Mouse (Mus musculus) right cerebral cortex, adult 18-20 months (tissue): ENCODE measurements at regions not wholly inside any gene's neighbourhood (a gene's known extent, or its start where the extent isn't known, plus 50 kb on each side); places are given as distances from the start of the nearest gene placed in this dataset.
A peak's percentile ranks its signal among the peaks of the same experiment; 100 is the strongest.
"Not testable (repeated sequence)": the region's sequence is repeated elsewhere in the genome, so short reads cannot be mapped to it uniquely, and the experiment has no call there.

ENCODE experiments used
- DNase-seq: peaks from one replicate; pipeline ENCODE4 v3.0.0; 2022; ENCODE audit warnings: mixed read lengths

DNA sequence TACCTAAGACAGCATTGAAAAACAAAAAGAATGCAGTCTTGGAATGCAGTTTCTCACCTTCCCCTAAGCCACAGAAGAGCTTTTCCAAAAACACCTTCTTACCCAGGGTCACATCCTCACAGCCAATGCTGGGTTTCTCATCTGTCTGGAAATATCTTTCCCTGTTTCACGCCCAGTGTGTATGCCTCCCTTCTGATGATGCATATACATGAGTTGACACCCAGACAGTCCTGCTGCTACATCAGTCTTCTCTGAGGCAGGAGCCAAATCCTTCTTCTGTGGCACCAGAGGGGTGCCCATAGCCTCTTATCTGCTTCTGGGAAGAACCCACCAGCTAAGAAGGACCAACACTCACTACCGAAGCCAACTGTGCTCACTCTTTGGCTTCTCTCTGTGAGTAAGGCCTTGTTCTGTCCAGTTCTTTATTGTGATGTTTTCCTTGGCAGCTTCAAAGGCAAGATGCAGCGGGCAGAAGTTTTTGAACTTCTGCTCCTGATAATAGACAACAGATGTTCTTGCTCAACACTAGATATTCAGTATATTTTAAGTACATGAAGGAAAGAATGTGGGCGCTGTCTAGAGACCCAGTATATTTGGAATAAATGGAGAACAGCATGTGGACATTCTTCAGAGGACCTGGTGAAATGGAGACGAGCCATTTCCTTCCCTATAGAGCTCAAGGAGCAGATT lies 228.2 kb downstream of the Nuak1 start:
- peak; percentile 25 for DNase-seq

DNA sequence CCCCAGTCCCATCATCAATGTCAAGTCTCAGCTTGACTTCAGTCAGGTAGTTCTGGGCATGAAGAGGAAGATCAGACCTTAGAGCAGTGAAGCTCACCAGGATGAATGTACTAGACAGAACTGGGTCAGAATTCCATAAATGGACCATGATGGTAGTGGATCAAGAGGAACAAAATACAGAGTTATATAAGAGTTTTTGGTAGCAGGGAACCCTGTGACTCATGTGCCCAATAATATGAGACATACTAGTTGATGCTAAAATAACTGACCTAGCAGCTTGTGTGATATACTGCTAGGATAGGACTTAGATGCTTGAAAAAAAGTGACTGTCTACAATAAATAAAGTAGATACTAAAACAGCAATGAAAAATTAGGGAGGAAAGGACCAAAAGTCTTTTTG lies 225.6 kb downstream of the Nuak1 start:
- DNase-seq: no peak

DNA sequence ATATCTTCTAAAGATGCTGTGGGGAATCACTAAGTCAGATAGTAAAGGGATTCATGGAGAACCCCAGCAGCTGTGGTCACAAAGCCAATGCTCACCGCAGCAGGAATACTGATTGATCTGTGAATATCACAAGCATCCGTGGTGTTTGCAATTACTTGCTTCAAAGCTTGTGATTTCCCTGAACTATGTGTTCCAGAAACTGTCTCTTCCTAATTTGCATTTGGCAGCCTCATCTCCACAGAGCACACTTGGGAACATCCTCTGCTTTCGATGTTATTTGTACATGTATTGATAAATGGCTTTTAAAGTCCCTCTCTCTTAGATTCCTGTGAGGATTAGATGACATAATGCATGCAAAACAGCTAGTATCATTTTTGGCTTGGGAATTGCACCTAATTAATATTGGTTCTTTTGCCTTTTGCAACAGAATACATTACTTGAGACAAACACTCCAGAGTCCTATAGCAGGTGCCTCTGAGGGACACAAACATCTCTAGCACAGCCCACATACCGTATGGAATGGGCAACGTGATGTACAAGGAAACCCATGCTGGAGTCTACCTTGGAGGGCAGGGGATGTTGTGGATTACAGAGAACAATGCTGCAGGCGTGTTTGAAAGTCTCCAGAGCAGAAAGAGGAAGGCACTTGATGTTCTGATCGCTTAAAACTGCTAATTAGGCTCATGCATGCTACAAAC lies 211.0 kb downstream of the Nuak1 start:
- DNase-seq: peak; percentile 30

DNA sequence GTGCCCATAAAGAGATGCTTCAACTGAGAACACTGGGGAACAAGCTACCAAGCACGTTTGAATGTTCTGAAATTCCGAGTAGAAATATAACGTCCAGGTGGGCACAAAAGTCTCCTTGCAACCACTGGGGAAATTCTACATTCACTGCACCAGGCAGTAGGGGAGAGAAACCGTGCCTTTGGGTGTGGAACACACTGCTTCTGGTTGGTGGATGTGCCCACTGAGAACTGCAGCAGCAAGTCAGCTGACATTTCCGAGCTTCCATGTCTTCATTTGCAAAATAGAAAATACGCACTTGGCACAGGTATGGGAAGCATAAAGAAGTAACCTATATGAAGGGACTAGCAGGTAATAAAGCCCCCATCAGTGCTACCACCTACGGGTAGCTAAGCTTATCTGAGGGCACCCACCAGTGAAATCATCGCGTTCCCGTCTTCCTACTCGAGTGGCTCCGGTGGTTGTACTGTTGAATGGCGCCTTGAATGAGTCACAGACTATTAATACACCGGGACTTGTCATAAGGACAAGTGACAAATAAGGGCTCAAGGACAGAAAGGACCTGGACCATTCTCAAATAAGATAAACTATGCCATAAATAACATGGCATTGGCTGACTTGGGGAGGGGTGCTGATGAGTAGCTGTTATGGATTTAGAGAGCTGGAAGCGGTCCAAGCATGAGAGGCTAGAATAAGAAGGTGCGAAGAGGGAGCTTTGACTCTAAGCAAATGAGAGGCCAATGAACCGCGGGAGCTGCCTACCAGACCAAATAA lies 210.2 kb downstream of the Nuak1 start:
- DNase-seq: peak; percentile 70

DNA sequence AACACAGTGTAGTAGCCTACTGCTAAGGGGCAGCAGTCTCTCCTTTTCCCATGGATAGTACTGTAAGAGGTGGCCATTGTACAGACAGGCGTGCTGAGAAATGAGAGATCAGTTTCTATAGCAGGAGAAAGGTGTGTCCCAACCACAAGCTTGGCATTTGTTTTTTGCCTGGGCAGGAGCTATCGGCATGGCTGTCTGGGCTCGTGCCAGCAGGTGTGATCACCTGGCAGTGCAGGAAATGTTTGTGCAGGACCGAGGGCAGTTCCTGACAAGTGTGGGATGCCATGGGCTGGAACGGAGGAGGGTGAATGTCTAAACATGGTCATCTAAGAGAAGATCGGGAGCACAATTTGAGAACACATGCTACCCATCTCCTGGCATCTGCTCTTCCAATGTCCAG lies 205.4 kb downstream of the Nuak1 start:
- no peak for DNase-seq

DNA sequence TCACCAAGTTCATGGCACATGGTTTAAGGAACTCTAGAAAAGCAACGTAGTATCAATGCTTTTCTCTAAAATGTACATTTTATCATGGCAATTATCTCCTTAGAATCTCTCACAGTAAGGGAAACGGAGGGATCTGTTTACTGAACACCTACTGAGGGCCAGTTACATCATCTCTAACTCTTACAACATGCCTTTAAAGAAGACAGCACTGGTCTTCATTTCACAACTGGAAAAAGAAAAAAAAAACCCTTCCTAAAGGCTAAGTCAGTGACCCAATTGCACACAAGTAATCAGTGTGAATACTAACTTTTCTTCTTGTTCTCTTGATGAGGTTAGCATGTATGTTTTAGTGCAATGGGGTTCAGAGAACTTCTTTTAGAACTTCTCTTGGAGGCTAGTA lies 204.2 kb downstream of the Nuak1 start:
- no peak for DNase-seq

DNA sequence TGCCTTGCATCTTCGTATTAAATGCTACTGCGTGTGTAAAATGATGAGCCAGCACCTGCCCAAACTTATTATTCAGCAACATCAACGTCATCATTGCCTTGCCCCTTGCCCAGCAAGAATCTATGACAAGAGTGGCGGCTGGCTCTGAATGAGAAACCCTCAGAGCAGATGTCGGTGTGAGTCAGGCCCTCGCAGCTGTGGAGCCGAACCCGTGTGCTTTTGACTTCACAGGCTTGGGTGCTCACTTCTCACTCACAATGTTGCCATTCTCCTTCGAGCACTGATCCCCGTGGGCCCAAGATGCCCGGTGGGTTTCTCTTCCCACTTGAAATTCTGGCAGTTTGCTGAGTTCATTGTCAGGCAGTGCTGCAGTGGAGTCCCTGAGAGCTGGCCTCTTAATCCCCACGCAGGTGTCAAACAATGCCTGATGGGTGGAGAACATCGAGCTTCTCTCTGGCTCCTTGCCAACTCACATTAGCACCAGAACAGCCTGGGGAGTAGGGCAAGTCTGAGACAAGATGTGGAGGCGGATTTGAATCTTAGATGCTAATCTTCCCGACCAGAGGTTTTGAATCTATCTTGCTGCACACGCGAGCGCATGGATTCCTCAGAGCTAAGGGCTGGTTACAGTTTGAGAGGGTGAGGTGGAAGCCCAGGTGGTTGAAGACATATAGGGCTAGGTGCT lies 202.0 kb downstream of the Nuak1 start:
- peak; percentile 61 for DNase-seq

DNA sequence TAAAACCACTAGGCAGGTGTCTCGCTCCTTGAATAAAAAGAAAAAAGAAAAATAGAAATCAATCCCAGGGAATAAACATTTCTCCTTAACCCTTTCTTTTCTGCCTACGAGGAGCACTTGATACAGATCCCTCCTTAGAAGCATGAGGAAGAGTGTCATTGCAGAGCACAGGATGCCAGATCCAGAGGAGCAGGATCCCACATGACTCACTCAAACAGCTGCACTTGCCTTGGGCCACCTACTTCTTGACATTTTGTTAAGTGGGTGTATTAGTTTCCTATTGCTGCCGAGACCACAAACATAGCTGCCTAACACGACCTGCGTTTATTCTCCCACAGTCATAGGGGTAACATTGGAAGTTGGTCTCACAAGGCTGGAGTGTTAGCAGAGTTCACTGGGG lies 197.1 kb downstream of the Nuak1 start:
- DNase-seq: peak; percentile 18

DNA sequence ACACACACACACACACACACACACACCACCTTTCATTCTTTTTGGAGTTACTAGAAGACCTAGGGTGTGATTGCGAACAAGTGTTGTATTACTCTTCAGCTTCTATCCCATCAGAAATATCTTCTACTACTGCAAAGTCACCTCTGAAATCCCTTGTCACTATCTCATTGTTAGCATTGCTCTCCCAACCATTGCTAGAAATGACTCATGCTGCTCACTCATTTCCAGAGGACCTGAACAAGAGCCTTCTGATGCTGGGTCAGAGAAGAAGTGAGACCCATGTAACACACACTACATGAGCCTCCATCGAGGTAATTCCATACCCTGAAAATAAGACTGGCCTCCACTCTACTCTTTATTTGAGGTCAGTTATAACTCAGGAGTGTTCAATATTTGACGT lies 191.1 kb downstream of the Nuak1 start:
- no peak for DNase-seq

DNA sequence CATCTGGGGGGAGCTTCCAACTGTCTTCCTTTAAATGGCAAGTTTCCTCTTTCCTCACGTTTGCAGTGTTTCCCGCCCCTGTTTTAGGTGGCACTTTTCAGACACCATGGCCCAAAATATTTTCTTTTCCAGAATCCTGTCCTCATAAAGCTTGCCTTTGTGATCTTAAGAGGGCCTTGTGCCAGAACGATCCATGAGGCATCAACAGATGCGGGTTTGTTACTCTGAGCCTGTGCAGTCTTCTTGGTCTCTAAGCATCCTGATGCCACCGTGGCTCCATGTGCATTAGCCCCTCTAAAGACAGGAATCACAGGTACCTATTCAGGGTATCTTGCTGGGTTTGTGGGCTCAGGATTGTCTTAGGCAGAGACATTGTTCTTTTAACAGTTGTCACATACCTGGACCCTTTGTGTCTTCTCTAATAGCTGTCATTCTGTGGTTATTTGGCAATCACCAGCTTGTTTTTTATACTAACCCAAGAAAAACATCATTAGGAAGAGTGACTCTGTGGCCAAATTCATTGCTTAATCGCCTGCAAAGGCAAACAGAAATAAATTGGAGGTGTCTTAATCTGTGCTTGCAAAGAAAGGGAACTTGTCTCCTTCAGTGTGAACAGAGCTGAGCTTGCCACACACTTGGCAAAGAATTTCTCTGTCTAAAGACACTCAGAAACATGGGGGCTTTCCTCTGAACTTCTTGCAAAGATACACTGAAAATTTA lies 179.3 kb downstream of the Nuak1 start:
- DNase-seq: no peak

DNA sequence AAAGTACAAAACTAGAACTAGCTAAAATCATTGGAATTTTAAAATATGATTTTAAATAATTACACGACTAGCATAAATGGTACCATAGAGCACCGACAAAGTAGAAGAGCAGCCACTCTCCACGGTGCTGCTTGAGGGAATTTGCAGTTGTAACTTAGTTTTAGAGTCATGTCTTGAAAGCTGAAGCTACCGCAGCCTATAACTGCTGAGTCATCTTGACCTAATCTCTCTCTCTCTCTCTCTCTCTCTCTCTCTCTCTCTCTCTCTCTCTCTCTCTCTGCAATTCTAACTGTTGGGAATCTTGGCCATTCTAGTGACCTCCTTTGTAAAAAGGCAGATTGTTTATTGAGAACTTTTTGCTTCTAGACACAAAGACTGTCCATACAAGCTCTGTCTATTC lies 177.5 kb downstream of the Nuak1 start:
- DNase-seq: no peak

DNA sequence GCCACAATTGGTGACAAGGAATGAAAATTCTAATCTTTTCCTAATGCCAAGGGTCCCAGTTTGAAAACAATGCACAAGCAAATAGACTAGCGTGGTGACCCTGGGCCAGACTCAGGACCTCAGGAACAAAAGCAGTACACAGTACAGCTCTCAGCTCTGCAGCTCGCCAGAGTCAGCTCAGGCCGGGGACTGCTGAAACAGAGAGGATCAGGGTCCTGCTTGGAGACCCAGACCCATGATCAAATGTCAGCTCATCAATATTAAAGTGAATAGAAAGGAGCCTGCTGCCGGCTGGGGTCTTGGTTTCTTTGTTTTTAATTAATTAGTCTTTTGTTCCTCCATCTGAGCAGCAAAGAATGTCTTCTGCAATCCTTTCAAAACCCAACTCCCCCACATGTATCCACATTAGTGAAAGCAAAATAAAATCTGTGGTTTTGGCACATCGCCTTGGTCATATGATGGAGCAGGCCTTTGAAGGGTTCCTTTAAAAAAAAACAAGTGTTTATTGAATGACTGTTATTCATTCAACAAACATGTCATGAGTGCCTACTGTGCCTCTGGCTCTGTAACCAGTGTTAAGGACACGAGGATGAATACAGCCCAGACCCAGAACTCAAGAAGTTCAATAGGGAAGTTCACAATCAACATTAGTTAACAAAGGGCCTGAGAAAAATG lies 154.4 kb downstream of the Nuak1 start:
- no peak for DNase-seq

DNA sequence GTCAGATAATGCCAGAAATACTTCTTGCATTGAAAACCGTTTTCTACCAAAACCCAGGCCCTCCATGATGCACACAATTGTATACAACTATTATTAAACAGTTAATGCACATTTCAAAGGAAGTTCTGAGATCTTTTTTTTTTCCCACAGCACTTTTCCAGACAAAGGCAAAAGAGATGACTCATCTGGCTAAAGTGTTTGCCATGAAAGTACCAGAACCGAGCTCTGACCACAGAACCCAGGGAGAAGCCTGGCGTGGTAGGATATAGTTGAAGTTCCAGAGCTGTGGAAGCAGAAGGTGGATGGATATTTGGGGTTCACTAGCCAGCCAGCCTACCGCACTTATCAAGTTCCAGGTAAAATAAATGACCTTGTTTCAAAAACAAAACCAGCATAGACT lies 146.0 kb downstream of the Nuak1 start:
- DNase-seq: no peak

DNA sequence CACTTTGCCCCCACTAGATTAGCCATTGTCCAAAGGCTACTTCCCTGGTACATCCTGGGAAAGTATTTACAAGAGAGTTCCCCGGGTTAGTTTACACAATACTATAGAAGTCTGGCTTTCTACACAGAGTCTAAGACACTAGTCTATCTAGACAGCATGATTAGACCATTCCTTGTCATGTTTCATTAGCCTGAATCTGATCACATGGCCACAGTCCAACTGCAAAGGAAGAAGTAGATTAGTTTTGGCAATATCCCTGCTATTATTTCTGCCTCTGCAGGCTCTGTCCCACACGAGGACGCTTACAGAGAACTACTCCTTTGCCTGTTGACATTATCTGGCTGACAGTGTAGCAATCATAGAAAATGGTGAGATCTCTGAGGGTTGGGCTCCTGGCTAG lies 144.2 kb downstream of the Nuak1 start:
- no peak for DNase-seq

DNA sequence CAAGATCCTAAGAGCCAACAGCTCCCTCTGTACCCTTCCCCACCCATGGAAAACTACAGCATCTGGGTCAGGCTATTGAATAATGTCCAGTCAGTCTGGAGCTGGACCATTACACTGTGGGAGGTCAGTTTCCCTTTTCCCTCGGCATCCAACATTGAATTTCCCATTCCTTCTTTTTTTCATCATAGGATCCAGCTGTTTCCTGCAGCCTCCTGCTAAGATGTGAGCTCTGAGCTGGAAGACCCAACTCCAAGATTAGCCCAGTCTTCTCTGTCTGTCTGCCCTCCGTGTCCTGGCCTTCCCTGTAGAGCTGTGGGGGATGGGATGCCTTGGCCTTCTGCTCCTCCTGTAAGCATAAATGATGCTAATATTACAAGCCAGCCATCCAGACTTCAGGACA lies 138.8 kb downstream of the Nuak1 start:
- no peak for DNase-seq

DNA sequence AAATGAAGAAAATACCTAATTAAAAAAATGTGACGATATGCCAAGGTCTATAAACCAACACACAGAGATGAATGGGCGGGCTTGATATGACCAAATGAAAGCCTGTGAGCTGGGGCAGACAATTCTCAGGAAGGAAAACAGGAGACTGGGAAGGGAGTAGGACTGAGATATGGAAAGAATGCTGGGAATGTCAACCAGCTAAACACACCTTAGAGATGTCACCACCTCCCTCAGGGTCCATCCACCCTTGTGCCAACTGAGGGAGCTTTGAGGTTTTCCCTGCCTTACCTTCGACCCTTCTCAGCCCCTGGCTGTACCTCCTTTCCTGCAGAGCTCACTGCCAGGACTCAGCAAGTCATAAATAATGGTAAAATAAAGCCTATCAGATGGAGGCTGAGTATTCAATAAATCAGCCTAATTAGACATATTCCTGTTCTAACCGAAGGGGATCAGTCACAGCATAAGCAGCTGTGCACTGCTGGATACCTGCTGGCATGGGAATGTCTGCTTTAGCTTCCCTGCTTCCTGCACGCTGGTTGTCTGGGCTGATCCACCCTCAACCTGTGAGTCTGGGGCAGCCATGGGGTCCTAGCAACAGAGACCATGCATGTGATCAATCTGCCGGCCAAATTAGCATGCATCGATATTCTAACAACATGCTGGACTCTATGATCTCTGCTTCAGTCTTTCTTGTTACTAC lies 137.4 kb downstream of the Nuak1 start:
- no peak for DNase-seq

DNA sequence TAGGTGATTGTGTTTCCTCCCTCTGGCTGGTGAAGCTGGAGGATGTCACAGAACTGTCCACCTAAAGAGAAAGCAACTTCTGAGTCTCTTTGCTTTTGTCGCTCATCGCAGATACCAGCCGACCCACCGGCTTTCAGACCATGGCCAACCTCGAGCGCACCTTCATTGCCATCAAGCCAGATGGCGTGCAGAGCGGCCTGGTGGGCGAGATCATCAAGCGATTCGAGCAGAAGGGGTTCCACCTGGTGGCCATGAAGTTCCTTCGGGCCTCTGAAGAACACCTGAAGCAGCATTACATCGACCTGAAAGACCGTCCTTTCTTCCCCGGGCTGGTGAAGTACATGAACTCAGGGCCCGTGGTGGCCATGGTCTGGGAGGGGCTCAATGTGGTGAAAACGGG lies 131.7 kb downstream of the Nuak1 start:
- not testable (repeated sequence) for DNase-seq

DNA sequence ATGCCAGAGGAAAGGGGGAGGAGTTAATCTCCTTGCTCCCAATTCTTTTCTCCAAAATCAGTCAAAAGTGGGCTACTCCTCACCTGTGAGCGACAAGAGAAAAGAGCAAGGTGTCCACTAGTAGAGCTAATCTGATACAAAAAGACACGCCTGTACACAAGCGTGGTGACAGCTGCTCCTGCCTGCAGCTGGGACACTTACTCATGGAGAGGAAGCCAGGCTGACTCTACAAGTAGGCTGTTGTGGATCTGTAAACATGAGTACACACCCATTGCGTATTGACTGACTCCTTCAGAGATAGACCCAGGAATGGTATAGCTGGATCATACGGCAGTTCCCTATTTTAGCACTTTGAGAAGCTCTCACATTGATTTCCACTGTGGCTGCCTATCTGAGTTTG lies 129.7 kb downstream of the Nuak1 start:
- DNase-seq: no peak

DNA sequence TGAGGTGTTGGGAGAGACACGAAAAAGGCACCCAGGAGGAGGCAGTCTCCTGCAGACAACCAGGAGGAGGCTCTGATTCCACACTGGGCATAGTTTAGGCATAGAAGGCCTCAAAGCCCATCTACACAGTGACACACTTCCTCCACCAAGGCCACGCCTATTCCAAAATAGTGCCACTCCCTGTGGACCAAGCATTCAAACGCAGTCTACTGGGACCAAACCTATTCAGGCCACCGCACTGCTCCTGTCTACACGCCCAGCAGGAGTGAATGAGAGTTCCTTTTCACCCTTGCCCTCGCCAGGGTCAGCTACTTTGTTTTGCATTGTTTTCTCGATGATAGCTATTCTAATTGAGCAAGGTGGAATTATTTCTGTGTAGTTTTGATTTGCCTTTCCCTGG lies 127.7 kb downstream of the Nuak1 start:
- no peak for DNase-seq

DNA sequence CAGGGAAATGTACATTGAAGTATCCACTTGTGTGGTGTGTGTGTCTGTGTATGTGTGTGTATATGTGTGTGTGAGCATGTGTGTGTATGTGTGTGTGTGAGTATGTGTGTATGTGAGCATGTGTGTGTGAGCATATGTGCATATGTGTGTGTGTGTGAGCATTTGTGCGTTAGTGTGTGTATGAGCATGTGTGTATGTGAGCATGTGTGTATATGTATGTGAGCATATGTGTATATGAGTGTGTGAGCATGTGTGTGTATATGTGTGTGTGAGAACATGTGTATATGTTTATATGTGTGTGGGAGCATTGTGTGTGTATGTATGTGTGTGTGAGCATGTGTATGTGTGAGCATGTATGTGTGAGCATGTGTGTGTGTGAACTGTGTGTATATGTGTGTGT lies 123.5 kb downstream of the Nuak1 start:
- DNase-seq: no peak

DNA sequence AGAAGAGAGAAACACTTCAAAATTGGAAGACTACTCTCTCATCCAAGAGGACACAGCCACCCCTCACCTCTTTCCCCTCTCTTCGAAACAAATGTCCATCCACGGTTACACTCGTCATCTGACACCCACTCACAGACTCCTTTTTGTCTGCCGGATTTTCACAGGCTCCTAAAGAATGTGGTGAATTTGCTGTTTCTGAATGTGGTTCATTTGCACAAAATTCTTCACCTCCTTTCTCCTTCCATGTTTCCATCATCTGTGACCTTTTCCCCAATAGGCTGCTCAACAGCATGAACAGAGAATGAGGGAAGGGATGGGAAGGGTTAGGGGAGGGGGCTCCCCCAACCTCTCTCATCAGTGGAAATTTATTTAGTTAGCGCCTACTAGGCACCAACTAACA lies 122.4 kb downstream of the Nuak1 start:
- peak; percentile 20 for DNase-seq
